Mouse (Mus musculus) lung, postnatal 0 days (tissue): ENCODE data around the gene Inpp5a.

ENCODE experiments used
- CTCF ChIP-seq: IDR thresholded peaks from 2 replicates; pipeline ENCODE4 v1.5.1; 2016; ENCODE audit warnings: antibody characterized with exemption, mild to moderate bottlenecking
- EP300 ChIP-seq: IDR thresholded peaks from 2 replicates; pipeline ENCODE4 v1.6.1; 2016; ENCODE audit warnings: antibody characterized with exemption, mild to moderate bottlenecking, control low read depth

- TF ChIP-seq CTCF (no peak), EP300 (no peak)
These were observed 50.1 kb downstream of the Inpp5a start for GRCm38 (mm10) chr7:139439031-139439430.
